Mouse (Mus musculus): ENCODE measurements around the gene Dmkn.

DNA sequence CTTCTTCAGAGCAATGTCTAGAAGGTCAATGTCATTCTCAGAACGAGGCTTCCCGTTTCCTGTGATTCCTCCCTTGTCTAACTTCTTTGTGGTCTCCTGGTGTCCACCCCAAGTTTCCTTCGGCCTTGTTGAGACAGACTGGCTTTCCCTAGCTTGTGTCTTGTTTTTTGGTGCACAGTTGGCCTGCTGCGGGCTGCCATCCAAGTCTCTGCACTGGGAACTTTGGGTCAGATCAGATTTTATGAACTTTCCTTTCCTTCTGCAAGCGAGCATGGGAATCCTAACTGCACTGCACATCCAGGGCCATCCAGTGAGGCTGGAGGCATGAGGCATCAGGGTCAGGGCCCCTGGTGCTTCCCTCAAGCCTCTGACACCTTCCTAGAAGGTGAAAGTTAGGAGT, 58.0 kb downstream of the Dmkn start:
- TF ChIP-seq CTCF (IDR thresholded peaks at IDR 0.05; ENCODE audit: low read depth, low read length) (no peak), POLR2A (IDR thresholded peaks at IDR 0.05; ENCODE audit: borderline replicate concordance, low read depth, low read length) (no peak)
